Mouse (Mus musculus): ENCODE measurements around the gene Skor1.
A peak's percentile ranks its signal among the peaks of the same experiment; 100 is the strongest.

Skor1 gene

DNA sequence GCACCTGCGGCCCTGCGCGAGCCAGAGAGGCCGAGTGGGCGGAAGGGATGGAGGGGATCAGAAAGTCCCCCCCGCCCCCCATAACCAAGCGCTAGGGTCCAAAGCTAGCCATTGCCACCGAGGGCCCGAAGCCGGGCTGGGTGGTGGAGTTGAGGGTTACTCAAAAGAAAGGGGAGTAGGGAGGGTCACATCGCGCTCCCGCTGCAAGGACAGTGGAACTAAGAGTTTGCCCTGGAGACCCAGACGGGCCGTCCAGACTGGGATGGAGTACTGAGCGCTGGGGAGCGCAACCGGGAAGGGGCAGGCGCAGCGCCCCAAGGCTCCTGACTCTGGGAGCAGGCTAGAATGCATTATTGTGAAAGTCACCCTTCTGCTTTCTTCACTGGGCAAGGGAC is 608 bp upstream of the Skor1 start:
- DNase-seq (ENCODE audit: low spot score in 2 of 2): no peak

DNA sequence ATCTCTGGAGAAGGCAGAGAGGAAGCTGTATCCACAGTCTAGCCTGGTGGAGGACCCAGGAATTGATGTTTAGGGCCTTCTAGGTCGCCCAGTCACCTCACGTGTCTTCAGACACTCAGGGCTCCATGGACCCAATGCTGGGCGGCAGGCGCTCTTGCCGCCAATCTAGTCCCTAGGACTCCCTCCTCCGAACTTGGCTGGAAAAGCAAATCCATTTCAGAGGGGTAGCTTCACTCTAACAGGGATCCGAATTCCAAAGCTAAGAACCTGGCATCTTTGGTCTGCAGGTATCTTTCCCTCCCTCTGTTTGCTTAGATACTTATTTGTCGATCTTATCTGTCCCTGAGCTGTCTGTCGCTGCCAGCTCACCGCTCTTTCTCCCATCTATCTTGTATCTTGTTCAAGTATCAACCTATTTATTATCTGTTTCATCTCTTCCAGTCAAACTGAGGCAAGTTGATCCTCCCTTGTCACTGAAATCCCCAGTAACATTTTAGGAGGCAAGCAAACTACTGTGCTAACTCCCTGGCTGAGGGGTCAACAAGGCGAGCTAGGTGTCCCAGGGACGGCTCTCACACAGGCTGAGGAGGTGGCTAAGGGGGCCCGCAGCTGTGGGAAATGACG is 863 bp downstream of the Skor1 start:
- no peak for DNase-seq (ENCODE audit: low spot score in 2 of 2)

DNA sequence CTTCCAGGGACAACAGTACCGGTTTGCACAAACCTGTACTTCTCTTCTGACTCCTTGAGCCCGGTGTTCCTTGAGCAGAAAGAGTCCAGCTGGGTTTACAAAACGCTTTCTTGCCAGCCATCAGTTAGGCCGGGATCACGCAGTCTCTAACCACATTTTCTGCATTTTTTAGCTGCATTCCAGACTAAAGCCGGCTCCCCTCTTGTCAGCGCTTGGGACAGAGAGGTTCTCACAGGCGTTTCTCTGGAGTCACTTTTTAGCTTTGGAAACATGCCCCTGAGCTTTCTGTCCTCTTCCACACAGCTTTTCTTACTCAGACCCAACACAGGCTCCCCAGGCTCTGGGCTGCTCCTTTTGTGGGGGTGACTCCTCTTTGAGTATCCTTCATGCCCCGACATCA is 1.5 kb downstream of the Skor1 start:
- no peak for DNase-seq (ENCODE audit: low spot score in 2 of 2)

DNA sequence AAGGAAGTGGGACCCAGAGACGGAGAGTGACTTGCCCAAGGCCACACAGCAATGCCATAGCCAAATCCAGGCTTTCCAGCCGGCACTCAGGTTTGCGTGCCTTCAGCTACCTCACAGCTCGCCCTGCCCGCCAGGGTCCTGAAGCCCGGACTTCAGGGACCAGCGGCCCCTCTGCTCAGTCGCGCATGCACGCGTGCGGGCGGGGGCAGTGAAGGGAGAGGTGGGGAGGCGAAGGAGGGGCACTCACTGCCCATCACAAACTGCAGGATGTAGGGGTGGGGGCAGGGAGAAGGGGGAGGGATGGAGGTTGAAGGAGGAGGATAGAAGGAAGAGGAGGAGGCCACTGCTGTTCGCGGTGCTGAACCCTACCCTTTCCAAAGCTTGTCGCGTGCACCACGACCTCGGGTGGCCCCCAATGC is 1.9 kb downstream of the Skor1 start:
- no peak for DNase-seq (ENCODE audit: low spot score in 2 of 2)

DNA sequence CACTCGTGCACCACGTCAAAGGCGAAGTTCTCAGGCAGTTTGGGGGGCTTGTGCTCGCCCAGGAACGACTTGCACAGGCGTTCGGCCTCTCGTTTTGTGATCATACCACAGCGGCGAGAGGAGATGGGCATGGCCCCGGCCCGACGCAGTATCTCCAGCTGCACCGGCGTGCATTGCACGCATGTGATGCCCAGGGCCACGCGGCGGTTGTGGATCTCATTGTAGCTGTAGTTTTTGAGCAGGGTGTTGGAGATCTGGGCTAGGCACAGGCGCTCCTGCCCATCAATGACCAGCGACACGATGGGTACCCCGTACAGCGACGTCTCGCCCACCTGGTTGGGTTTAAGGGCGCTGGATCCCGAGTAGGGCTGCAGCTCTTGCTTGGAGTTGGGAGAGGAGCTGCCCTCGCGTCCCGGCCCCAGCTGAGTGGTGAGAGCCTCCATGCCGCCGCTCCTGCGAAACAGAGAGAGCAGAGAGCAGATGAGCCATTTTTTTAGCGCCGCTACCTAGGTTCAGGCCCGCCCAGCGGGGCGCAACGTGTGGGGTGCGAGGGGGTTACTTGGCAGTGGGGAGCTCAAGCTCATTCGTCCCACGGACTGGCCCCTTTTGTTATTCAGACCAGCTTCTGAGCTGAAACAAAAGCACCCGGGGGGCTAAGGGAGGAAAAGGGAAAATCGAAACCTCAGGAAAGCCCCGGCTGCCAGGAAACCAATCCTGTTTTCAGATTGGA is 2.5 kb downstream of the Skor1 start:
- DNase-seq (ENCODE audit: low spot score in 2 of 2): no peak

DNA sequence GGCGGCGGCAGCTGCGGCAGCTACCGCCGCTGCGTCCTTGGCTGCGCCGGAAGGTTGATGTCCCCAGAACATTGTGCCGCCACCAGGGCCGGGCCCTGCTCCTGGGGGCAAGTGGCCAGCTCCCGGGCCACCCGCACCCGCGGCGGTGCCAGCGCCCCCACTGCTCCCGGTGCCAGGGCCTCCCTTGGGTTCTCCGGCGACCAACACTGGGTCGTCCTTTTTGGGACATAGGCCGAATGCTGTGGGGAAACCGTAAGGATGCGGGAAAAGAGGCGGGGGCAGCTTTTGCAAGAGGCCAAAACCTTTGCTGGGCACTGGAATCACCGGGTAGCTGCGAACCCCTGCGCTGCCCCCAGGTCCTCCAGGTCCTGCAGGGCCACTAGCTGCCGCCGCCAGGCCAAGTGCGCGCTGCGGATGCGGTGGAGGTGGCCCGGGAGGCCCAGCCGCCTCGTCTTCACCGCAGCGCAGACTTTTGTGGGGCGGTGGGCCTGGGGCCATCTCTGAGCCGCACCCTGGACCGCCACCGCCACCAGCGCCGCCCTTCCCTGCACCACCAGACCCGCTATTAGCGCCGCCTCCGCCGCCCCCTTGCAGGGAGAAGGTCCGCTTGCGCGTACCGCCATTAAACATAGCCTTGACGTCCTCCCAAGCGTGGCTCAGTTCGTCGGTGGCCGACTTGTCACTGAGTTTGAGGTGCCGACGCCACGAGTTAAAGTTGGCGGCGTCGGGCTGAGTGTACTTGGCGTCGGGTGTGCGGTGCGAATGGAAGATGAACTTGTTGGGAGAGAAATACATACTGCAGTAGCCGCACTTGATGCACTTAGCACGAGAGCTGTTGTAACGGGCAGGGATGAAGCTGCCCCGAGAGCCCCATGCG is 3.3 kb downstream of the Skor1 start:
- no peak for DNase-seq (ENCODE audit: low spot score in 2 of 2)

DNA sequence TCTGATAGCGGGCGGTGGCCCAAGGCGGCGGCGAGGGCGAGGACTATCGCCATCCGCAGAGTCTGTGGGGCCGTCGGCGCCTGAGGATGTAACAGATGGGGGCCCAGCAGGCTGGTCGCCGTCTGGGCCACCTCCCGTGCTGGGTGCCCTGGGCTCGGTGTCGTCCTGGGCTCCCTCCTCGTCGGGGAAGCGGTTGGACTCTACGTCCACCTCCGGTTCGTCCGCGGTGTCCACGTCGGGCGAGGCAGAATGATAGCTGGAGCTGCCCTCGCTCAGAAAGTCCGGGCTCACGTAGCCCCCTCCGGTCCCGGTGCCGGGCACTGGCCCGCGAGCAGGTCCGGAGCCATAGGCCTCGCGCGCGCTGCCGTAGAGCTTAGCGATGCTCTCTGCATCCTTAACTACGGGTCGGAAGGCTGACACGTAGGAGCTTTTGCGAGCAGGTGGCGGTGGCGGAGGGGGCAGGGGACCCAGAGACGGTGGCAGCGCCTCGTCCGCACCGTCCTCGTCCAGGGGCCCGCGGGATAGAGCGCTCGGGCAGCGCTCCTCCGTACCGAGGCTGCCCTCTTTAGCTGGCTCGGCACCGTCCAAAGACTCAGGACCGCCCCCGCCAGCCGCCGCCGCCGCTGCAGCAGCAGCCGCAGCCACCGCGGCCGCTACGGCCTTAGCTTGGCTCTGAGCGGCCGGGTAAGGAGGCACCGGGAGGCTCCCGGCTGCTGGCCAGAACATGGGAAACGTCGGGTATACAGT is 4.1 kb downstream of the Skor1 start:
- no peak for DNase-seq (ENCODE audit: low spot score in 2 of 2)

DNA sequence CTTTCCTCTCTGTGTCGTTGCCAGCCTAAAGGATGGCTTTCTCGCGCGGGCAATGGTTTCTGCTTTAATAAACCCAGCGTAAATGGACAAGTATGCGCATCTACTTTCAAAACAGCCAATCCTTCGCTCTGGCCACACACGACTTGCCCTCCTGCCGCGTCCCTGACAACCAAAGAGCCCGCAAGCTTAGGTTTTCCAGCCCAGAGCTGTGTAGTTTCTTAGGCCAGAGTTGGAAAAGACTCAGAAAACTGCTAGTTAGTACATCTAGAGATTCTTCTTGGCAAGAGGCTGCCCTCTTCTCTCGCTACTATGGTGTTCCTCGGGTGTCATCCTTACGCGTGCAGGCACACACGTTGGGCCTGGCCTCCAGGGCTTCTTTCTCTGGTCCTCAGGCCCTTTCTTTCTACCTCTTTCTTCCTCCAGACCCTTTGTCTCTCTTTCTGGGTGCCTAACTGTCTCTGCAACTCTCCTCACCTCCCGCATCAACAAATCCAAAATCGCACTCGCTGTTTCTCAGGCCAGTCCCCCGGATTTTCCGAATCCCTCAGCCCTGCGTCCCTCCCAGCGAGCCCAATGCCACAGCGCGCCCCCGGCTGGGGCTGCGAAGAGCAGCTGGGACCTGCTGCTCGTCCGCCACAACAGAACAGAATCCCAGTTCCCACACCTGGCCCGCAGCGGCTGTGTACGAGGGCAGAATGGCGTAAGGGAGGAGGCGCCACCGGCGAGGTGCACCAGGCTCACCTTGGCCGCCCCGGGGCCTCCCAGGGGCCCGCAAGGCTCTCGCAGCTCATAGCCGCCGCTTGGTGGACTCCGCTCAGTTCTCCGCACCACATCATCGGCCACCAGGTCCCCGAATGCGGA is 4.9 kb downstream of the Skor1 start:
- no peak for DNase-seq (ENCODE audit: low spot score in 2 of 2)

DNA sequence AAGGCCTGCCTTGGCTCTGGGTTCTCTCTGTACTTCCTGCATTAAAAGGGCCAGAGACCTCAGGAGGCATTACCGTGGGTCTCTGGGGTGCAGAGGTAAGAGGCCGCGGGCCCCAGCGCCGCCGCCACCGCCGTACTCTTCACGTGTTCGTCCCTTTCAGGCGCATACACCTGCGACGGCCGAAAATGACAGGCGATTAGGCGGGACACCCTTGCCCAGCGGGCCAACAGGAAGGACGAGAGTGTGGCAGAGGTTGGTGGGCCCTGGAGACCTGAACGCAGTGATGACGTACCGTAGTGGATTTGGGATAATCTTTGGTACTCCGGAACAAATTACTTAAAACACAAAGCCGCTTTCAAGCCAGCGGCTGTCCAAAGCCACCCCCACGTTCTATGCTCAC is 5.5 kb downstream of the Skor1 start:
- no peak for DNase-seq (ENCODE audit: low spot score in 2 of 2)

DNA sequence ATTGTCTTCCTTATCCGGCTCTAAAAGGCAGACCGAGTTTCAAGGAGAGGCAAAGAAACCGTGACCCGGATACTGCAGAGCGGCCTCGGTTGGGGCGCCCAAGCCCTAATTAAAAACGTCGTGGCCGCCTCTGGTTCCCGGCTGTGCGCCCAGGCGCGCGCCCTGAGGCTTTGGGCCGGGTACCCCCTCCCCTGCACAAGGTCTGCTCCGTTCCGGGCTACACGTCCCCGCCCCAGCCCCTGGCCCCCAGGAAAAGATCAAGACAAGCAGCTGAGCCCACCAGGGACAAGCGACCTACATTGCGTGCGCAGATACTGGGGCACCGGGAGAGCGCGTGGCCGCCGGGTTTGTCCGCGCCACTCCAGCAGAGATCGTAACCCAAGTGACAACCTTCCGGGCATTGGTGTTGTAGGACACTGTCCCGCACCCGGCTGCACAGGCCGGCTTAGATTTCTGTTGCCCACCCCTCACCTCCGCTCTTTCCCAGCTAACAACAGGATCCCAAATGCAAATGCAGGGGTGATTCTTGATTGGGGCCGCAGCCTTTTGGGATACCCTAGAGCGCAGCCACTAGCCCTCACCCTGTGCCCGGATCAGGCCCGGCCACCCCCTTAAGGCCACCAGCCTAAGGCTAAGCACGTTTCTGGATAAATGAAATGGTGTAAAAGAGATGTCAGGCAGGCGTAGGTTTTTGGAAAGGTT is 6.3 kb downstream of the Skor1 start:
- DNase-seq (ENCODE audit: low spot score in 2 of 2): no peak

DNA sequence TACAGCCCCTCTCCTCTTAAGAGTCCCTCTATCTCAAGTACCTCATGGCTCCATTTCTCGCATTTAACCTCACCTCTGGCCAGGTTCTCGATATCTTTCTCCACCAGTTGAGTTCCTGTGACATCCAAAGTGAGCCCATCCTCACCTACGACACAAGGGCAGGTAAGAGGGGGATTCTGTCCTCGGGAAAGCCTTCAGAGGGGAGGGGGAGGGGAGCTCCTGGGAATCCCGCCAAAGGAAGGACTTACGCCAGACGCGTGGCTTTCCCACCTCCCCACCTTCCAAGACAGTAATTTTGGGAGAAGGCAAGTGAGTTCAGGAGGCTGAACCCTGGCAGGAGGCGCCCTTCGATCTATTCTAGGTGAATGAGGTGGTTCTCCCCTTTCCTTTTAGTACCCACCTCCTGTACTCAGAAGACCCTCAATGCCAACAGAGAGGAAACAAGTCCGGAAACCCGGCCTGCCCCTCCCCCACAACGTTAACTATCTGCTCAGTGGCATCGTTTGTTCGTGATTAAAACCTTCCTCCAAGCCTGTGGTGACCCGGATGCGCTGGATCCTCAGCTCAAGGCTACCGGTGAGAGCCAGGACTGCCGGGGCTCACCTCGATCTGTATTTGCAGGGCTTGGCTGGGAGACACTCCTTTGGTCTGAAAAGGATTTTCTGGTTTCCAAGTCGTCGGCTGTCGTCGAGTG is 7.0 kb downstream of the Skor1 start:
- DNase-seq (ENCODE audit: low spot score in 2 of 2): no peak

DNA sequence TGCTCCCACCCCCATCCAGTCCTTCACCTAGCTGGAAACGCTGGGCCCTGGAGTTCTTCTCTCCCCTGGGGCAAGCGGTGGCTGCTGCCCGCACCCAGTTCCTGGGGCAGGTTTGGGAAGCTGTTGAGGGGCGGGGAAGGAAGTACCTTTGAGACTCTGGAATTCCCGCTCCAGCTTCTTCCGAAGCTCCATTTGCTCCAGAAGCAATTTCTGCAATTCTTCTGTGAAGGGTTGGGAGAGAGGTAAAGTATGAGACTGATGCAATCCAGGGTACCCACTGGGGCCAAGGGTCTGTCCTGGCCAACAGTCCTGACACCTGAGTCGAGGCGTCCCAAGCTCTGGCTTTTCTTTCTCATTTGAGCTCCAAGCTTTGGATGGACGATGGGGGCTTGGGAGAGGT is 8.6 kb downstream of the Skor1 start:
- no peak for DNase-seq (ENCODE audit: low spot score in 2 of 2)

DNA sequence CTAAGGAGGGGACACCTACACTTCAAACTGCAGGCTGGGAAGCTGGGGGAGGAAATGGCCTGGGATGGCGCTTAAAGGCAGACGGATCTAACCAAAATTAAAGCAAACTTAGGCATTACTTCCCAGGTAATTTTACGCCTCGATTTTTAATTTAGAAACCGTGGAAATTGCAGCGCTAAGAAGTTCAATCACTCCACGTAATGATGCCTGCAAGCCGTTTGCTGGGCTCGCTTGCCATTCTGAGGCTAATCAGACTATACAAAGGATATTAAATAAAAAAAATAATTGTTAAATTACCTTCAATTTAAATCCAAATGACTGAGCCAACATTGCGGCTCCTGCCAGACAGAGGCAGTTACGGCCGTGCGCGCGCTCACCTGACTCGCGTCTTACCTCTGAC is 9.1 kb downstream of the Skor1 start:
- no peak for DNase-seq (ENCODE audit: low spot score in 2 of 2)

DNA sequence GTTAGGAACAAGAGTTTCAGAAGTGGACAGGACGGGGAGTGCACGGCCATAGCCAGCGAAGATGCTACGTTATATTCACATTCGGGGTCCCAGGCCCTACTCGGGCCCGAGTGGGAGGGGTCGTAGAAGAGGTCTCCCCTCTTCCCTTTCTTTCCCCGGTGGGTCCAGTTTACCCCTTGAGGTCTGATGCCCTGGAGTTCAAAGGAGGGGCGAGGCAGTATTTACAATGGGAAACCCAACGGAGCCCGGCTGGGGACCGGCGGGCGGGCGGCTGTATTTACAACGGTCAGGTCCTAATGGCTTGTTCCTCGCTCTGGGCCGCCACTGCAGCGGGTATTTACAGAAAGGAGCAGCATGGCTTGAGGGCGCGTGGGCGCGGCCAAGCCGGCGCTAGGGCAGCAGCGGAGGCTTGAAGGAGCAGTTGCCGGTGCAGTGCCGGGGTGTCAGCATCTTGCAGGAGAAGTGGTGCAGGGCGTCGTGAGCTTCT is 10.2 kb downstream of the Skor1 start:
- DNase-seq (ENCODE audit: low spot score in 2 of 2): no peak

DNA sequence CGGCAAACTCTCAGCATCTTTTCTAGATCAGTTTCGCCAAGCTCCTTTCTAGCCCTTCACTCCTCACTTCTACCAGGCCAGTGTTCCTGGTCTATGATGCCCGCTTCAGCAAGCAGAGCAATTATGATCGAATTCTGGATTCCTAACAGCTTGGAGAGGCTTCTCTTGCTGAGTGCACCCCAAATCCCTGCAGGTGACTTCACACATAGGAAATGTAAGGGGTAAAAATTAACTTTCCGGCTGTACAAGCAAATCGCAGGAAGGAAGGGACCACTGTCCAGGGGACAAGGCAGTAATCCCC is 11.2 kb downstream of the Skor1 start:
- DNase-seq (ENCODE audit: low spot score in 2 of 2): no peak

DNA sequence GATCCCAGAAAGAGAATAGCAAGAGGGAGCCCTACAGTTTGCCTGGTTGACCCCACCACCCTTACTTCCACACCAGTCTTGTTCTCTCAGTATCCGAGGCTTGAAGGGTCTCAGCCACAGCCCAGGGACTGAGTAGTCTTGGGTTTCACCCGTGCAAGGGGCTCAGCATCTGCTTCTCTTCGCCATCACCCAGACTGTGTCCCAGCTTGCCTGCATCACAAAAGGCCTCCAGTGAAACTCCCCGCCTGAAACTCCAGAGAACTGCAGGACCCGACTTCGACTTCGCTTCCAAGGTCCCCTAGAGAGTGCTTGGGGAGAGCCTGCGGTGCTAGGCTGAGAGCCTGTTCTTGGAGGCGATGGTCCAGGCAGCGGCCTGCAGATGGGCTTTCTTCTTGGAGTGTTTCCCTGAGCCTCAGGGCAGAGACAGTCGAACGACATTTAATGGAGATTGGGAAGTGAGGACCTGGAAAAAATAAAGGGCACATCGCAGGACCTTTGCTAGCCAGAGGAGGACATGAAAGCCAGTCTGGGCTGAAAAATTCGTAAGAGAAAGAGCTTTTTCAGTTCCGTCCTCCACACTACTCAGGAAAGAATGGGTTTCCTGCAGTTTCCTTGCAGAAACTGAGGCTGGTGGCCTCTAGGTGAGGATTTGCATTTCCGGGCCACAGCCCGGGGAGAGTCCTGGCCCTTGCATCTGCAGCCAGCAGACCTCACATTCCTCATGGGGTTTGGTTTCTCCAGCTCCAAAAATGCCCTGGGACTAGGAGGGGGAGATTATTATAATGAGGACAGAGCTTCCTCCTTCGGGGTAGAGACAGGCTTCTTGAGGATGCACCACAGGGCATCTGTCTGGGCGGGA is 11.8 kb downstream of the Skor1 start:
- no peak for DNase-seq (ENCODE audit: low spot score in 2 of 2)

DNA sequence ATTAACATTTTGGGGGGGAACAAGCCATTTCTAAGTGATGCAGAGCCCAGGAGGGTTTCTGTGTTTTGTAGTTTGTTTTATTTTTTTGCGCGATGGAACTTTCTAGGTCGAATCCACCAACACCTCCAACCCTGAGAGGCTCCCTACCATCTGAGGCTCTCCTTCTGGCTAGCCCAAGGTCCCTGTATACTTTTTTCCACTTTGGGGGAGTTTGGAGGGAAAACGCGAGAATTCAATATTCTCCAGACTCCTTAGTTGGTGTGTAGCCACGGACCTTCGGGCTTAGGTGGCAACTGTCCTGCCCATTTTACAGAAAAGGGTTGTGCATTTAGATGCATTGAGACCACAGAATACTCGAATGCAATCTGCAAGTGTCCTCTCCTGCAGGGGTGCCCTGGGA is 12.5 kb downstream of the Skor1 start:
- no peak for DNase-seq (ENCODE audit: low spot score in 2 of 2)

DNA sequence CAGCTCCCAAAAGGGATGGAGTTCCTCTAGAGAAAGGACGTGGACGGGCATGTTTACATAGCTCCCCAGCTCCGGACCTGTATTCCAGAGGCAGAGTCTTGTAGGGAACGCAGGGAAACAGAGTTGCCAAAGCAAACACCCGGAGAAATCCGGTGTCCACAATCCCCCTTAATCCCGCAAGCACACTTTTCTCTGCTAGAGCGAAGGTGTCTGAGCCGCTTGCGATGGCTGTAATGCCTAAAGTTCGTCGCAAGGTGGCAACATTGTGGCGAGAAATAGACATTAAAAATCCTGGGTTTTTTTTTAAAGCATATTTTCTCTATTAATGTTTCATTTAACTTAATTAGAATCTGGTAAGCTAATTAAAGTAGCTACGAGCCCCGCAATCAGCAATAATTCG is 13.0 kb downstream of the Skor1 start:
- DNase-seq (ENCODE audit: low spot score in 2 of 2): peak in 1 of 2 experiments; percentile 60

DNA sequence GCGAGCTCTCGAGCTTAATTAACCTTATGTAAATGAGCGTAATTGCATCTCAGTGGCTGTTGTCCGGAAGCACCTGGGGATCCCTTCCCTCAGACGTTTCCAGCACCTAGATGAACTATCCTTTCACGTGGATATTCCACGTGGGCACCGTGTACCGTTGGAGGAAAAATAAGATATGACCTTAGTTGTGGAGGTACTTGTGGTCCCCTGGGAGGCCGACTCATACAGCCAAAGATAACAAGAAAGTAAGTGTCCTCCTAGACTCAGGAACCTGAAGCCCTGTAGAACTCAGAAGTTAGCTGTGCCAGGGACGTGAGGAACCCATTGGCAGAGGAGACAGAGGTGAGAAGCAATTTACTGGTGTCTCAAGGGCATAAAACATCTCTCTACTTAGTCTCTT is 13.4 kb downstream of the Skor1 start:
- DNase-seq (ENCODE audit: low spot score in 2 of 2): no peak
